Mouse (Mus musculus) hematopoietic stem cell, adult 5-6 weeks (primary cell): ENCODE data around the gene Mcam. TPM values are rescaled to one million over a fixed set of nuclear protein-coding genes. Genes with fewer than 3 reads are reported as not detected.

Experiments used
- ATAC-seq, 2 experiments: fragments of 125-278 bp in 1 of 2; replicated peaks in 1 of 2; 2 replicates each; pipeline ENCODE4 v1.8.0; 2016 to 2017; ENCODE audit warnings: inconsistent platforms in 2 of 2, mild to moderate bottlenecking in 2 of 2, moderate number of reproducible peaks in 2 of 2, low read depth in 1 of 2, moderate TSS enrichment in 1 of 2; ENCODE audit not compliant: low FRiP score in 2 of 2, poor library complexity in 2 of 2, severe bottlenecking in 2 of 2, insufficient read depth in 1 of 2, low TSS enrichment in 1 of 2
- total RNA-seq: library from RNA; stranded (forward); fragments of 172-1452, 232-1000 nt; gene quantifications from 2 replicates; pipeline ENCODE4 v1.2.3, GENCODE M21; 2017

The Mcam gene
- total RNA-seq: 1.1 and 6.9 TPM in 2 replicates

GRCm38 (mm10) chr9:44134101-44134850 is at the start of gene Mcam:
TSS of gene Mcam (plus strand) at chr9:44134469.
- ATAC-seq: no peak

DNA sequence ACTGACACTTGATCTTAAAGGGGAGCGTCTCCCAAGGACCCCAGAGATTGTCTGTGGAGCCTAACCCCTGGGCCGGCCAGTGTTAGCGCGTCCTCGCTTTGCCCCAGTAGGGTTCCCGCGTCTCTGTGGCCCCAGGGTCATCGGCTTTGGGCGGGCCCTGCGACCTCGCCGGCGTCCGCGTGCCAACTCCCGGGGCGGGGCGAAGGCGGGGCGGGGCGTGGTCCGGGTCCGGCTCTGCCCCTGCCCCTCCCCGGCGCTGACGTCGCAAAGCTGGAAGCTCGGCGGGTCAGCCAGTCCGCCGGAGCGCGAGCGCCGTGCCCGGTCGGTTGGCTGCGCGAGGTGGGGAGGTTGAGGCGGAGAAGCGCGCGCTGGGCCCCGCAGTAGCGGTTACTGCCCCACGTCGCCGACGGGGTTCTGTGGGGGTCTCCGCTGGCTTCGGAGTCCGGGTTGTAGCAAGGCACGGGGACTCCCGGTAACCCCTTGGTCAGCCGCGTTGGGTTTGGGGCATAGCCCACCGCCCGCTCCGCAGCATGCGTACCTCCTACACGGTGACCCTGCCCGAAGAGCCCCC is 49.5 kb upstream of the Mcam start:
- peak; percentile 23 to 44; a peak in 1 of 4 replicates for ATAC-seq

DNA sequence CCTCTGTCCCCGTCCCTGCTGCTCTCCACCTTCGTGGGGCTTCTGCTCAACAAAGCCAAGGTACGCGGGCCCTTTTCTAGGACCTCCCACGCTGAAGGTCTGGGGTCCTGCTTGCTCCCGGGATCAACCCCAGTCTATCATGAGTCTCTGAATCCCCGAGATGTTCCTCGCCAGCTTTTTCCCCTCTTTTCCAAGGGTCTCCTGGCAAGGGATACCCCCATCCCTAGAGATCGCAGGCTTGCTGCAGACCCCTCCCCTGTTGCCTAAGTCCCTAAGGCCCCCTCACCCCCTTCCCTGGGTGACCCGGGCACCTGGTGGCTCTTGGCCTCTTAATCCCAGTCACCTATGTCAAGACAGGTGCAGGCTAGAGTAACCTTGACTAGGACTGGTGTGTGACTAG is 49.0 kb upstream of the Mcam start:
- ATAC-seq: no peak

DNA sequence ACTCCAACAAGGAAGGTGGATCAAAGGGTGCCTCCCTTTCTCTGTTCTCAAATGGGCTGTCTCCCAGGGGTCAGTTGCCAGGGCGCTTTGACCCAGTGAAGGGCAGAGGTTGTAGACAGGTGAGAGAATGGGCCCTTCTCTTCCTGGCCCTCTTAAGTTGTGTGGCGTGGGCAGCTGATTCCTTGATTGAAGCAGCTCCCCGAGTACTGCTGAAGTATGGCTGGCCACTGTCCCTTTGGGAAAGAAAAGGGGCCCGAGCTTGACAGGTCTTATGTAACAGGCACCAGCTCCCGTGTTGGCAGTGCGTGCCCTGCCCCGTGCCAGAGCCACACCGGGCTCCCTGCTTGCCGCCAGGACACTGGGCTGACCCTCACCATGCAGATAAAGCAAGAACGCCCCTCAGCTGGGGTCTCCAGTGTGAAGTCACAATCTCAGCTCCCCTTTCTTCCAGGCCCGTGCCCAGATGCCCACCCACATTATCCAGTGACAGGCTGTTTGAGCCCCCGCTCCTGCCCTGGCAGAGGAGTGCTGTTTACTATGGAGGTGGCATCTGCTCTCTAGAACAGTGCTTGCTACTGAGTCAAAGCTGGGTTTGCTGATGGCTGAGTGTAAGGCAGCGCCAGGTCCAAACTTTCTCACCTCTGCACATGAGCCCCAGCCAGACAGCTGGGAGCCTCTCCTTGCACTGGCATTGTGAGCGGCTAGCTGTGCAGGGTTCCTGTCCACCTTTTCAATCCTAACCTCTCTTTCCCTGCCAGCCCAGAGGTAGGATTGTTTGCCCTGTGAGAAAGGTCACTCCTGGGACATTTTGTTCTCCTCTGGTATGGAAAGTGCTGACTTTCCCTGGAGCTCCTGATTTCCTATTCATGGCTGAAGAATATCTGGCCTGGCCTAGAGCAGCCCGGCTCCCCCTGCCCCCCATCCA is 48.3 kb upstream of the Mcam start:
- no peak for ATAC-seq

DNA sequence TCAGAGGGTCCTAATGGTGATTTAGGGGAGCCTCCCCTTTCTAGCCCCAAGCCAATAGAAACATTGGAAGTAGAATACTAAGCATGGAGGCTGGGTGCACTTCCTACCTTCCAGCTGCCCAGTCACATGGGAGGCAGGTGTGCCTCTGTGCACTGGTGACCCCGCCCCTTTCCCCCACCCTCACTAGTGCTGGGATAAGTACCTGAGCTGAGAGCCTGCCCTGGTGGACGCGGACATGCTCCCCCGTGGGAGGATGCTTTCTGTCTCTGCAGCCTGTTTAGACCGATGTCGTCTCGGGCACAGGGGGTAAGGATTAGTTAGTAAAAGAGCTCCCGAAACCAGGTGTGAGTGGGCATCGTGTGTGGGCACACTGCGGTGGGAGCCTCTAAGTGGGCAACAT is 47.3 kb upstream of the Mcam start:
- ATAC-seq: no peak

DNA sequence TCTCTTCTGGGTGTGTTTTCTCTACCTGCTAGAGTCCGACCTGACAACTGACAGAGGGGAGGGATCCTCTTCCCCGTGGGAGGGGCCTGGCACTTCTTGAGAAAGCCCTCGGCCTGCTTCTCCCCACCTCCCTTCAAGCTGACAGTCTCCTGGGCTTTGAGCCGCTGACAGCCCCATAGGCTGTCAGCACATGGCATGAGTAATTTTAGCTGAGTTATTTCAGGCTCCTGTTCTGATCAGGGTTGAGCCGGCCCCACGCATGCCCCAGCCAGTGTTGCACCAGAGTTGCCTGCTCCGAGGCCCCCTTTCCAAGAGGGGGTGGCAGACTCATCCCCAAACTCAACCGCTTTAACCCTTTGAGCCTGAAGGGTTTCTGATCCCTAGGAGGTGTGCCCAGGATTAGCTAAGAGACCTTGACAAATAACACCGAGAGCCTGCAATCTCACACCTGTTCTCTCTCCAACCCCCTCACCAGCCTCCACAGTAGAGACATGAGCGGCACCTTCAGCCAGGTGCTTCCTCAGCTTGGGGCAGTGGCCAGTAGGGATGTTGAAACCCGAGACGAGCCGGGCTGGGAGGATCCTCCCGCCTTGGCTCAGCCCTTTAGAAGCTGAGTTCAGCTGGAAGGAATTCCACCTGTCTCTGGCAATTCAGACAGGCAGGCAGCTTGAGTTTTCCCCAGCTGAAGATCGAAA is 46.4 kb upstream of the Mcam start:
- ATAC-seq: no peak

DNA sequence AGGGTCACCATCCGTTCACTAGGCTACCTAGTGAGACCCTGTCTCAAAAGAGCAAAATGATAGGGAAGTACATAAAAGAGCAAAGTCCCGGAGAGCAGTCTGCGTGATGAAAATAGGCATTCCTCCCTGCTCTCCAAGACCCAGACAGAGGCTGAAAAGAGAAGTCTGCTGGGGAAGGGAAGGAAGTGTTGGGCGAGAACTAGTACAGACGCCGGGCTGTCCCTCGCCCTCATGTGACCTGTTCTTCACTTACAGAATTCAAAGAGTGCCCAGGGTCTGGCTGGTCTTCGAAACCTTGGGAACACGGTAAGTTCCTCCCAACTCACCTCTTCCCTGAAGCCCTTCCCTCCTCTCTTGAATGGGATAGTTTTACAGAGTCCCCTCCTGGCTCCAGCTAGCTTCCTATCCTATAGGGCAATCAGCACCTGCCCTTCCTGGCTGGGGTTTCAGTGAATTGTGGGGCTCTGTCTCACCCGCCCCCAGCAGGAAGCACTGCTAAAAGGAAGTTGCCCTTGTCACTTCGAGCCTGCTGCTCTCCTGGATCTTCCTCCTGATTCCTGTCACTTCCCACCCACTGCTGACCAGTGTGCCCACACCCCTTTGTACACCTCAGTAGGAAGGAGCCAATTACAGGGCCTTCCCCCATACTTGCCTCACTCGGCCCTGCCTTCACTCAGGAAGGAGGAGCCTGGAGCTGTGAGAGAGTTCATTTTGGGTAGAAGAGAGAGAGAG is 45.2 kb upstream of the Mcam start:
- peak; percentile 63 to 64 for ATAC-seq

DNA sequence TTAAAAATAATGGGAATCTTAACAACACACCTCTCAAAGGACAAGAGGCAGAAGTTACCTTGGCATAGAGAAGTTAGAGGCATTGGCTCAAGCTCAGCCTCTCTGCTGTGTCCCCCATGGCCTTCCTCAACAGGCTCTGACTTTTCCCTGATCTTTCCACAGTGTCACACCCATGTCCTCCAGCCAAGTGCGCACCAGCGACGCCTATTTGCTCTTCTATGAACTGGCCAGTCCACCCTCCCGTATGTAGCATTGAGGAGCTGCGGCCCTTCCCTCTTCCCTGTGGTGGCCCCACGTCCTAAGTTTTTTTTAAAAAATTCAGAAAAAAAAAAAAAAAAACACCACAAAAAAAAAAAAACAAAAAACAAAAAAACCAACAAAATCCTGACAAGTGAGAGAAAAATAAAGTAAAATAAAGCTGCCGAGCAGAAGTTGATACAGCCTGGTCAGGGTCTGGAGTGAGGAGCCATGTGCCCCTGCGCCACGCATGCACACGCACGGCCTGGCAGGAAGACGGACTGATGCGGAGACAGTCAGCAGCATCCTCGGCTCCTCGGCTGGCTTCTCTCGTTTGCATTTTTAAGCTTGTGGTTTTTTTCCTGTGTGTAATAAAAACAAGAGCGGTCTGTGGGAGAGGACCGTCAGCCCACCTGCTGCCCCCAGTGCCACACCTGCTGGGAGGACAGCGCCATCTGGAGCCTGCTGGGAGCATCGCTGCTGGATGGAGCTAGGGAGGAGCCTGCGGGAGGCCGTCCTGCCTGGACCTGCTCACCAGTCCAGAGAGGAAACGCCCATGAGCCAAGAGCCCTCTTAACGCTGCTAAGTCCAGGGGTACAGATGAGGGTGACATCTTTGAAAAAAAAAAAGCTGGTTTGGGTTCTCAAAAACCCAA is 40.4 kb upstream of the Mcam start:
- peak; percentile 51 to 58; a peak in 1 of 4 replicates for ATAC-seq

GRCm38 (mm10) chr9:44094737-44095136 is 39.5 kb upstream of the Mcam start:
- ATAC-seq: peak; percentile 50 to 71; a peak in 3 of 4 replicates

- no peak for ATAC-seq
Measured at GRCm38 (mm10) chr9:44095781-44096180, 38.5 kb upstream of the Mcam start.

DNA sequence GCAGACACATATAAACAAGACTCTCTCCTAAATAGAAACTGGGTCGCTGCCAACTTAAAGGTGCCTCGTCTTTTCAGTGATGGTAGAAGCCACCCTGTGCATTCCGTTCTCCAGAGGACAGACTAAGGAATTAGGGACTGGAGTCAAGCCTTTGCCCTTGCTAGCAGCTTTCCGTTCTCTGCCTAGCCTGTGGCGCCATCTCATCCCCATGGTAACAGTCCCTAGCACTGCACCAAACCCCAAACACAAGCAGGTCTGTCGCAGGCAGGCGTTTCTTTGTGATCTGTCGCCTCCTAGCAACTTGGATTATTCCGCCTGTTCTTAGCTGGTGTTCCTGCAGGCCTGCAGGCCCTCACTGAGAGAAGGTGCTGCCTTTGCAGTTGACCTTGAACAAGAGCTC is 37.7 kb upstream of the Mcam start:
- ATAC-seq: no peak

GRCm38 (mm10) chr9:44101490-44101889 is 32.8 kb upstream of the Mcam start, which contains the start of gene Mfrp:
TSS of gene Mfrp (plus strand) at chr9:44101729.
- no peak for ATAC-seq

DNA sequence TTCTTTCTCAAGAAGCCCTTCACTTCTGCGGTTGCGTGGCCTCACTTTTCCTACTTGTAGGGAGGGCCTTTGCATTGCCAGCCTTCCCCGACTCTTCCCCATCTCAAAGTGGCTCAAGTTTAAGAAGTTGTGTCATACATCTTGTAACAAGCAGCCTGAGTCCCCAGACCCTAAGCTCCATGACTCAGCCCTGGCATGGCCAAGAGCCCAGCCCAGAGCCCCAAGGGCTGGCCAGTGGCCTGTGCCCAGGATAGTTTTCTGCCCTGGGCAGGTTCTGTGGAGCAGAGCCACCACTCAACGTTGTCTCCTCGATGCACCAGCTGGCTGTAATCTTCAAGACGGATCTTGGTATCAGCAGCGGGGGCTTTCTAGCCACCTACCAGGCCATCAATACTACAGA is 29.4 kb upstream of the Mcam start:
- peak in 1 of 2 experiments; percentile 44; a peak in 1 of 4 replicates for ATAC-seq

DNA sequence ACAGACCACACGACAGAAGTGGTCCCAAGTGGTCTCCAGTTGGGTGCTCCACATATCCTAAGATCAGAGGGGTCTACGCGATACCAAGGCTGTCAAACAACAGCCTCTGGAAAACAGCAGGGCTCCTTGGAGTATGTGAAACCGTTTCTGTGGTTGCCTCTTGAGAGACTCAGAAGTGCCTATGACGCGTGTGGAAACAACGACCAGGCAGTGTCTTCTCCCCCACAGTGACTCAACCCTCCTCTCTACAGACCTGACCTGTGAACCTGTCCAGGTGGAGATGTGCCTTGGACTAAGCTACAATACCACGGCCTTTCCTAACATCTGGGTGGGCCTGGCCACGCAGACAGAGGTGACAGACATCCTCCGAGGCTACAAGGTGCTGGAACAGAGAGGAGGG is 28.5 kb upstream of the Mcam start:
- no peak; a peak in 1 of 4 replicates for ATAC-seq

- ATAC-seq: no peak
Measured at GRCm38 (mm10) chr9:44106182-44106581, 28.1 kb upstream of the Mcam start.

DNA sequence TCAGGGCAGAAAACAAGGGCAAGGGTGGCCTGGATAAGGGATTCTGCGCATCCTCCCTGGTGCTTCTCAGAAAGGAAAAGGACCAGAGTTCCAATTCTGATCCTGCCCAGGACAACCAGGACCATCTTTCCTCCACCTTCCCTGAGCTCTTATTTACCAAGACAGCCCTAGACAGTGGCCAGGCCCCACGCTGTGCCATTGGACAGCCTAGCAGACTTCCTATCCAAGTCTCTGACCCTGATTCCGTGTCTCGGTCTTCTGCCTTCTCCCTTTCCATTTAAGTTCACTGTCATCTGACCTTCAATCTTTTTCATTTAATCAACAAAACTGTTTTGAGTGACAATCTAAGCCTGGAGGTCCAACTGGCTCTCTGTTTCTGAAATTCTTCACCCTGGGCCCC is 27.7 kb upstream of the Mcam start:
- no peak for ATAC-seq
